In genomic region chr3:37979871-37980270, GRCm38 (mm10) we compare ENCODE assay signal across 9 mouse cellular contexts.
DNase-seq lines count a peak whose midpoint lies in the region; ATAC-seq and TF ChIP-seq lines count a peak whose summit lies in the region.
"Had no signal": no experiment of that assay in that cellular context is flagged by ENCODE, and none has a peak within 500 bp of the region (broad histone marks: within the 10 kb centered on the region; RNA-seq: fewer than 3 reads in every experiment).

No protein-coding gene starts in this region.

- no peaks in the 10 kb centered on the region for H3K36me3 ChIP-seq in hindbrain, postnatal 0 days (ENCODE audit: insufficient read depth, low read length)
- no peaks in the 10 kb centered on the region for H3K36me3 ChIP-seq in hindbrain, embryonic 12.5 days
- H3K36me3 ChIP-seq in spleen, adult 2 months (ENCODE audit: control insufficient read depth, insufficient read depth, low read length): no peaks in the 10 kb centered on the region
- no peaks in the 10 kb centered on the region for H3K36me3 ChIP-seq in neural tube, embryonic 15.5 days
- H3K36me3 ChIP-seq: liver, embryonic 15.5 days had no signal

- H3K4me1 ChIP-seq in hindbrain, postnatal 0 days (ENCODE audit: insufficient read depth, low read length): no peaks in the 10 kb centered on the region
- peaks cover 4% of the 10 kb centered on the region for H3K4me1 ChIP-seq in hindbrain, embryonic 12.5 days
- peaks cover 7% of the 10 kb centered on the region; the same call in 1 of the 2 replicates for H3K4me1 ChIP-seq in spleen, adult 2 months (ENCODE audit: control insufficient read depth, insufficient read depth, insufficient read length)
- H3K4me1 ChIP-seq in cortical plate, adult 2 months (ENCODE audit: control insufficient read depth, insufficient read depth, low read length): no peaks in the 10 kb centered on the region
- peaks cover 15% of the 10 kb centered on the region; the same call in 1 of the 2 replicates for H3K4me1 ChIP-seq in neural tube, embryonic 15.5 days

- peak; percentile 29; the same call in 1 of the 2 replicates for TF ChIP-seq CTCF in hindbrain, postnatal 0 days (IDR thresholded peaks at IDR 0.05; ENCODE audit: low read depth)
- TF ChIP-seq CTCF in spleen, adult 2 months (IDR thresholded peaks at IDR 0.05; ENCODE audit: extremely low read depth, insufficient read depth, insufficient read length, insufficient replicate concordance): peak; percentile 13; the same call in 1 of the 2 replicates
- TF ChIP-seq CTCF in cortical plate, adult 2 months (IDR thresholded peaks at IDR 0.05; ENCODE audit: extremely low read depth, insufficient read depth, low read length): peak; percentile 26; the same call in 1 of the 2 replicates

- H3K4me2 ChIP-seq in hindbrain, postnatal 0 days (ENCODE audit: low read depth, low read length): no peak overlapping the region
- no peak overlapping the region for H3K4me2 ChIP-seq in hindbrain, embryonic 12.5 days (replicated peaks)
- H3K4me2 ChIP-seq in neural tube, embryonic 15.5 days: no peak overlapping the region
- H3K4me2 ChIP-seq: liver, embryonic 15.5 days had no signal

- 60% methylated on average over 5 of the region's 5 CpGs for WGBS in hindbrain, postnatal 0 days
- 57% methylated on average over 5 of the region's 5 CpGs for WGBS in hindbrain, embryonic 12.5 days
- 64% methylated on average over 5 of the region's 5 CpGs for WGBS in spleen, adult 2 months
- WGBS in neural tube, embryonic 15.5 days: 60% methylated on average over 5 of the region's 5 CpGs

- H3K4me3 ChIP-seq in hindbrain, postnatal 0 days (ENCODE audit: low read length): no peak overlapping the region
- no peak overlapping the region for H3K4me3 ChIP-seq in hindbrain, embryonic 12.5 days
- no peak overlapping the region for H3K4me3 ChIP-seq in spleen, adult 2 months (ENCODE audit: extremely low read depth, insufficient read depth, insufficient read length)
- H3K4me3 ChIP-seq in cortical plate, adult 2 months (ENCODE audit: insufficient read depth, low read length): no peak overlapping the region
- no peak overlapping the region for H3K4me3 ChIP-seq in neural tube, embryonic 15.5 days (replicated peaks)
- H3K4me3 ChIP-seq: liver, embryonic 15.5 days had no signal

- no peak for DNase-seq in hindbrain, postnatal 0 days (ENCODE audit: low spot score)
- peak; percentile 9 to 14 for DNase-seq in spleen, adult 2 months (ENCODE audit: low read depth in 1 of 2, low spot score in 2 of 2)
- no peak for DNase-seq in spleen, adult 12 weeks (ENCODE audit: low spot score)
- peak; percentile 63 for DNase-seq in thymus, postnatal 25 days
- DNase-seq in urinary bladder, postnatal 14 days (ENCODE audit: low spot score): no peak

- no peaks in the 10 kb centered on the region for H3K9me3 ChIP-seq in hindbrain, postnatal 0 days (ENCODE audit: low read length)
- H3K9me3 ChIP-seq in hindbrain, embryonic 12.5 days (replicated peaks): no peaks in the 10 kb centered on the region
- no peaks in the 10 kb centered on the region for H3K9me3 ChIP-seq in neural tube, embryonic 15.5 days (replicated peaks)
- H3K9me3 ChIP-seq: liver, embryonic 15.5 days had no signal

- no peak for ATAC-seq in hindbrain, postnatal 0 days
- no peak for ATAC-seq in hindbrain, embryonic 12.5 days (ENCODE audit: low FRiP score)
- ATAC-seq in neural tube, embryonic 15.5 days (ENCODE audit: low FRiP score): no peak

- H3K27ac ChIP-seq in hindbrain, postnatal 0 days: no peak overlapping the region
- no peak overlapping the region for H3K27ac ChIP-seq in hindbrain, embryonic 12.5 days
- no peak overlapping the region for H3K27ac ChIP-seq in spleen, adult 2 months (ENCODE audit: insufficient read depth, low read length)
- H3K27ac ChIP-seq in cortical plate, adult 2 months (ENCODE audit: insufficient read depth, low read length): no peak overlapping the region
- H3K27ac ChIP-seq in neural tube, embryonic 15.5 days (replicated peaks): no peak overlapping the region
- H3K27ac ChIP-seq: liver, embryonic 15.5 days had no signal

- no peak for TF ChIP-seq POLR2A in spleen, adult 2 months (IDR thresholded peaks at IDR 0.05; ENCODE audit: low read depth, low read length)
- TF ChIP-seq POLR2A in cortical plate, adult 2 months (IDR thresholded peaks at IDR 0.05; ENCODE audit: extremely low read depth, insufficient read depth, low read length): no peak

- H3K9ac ChIP-seq in hindbrain, postnatal 0 days (replicated peaks; ENCODE audit: low read length): no peak overlapping the region
- no peak overlapping the region for H3K9ac ChIP-seq in hindbrain, embryonic 12.5 days
- no peak overlapping the region for H3K9ac ChIP-seq in neural tube, embryonic 15.5 days (replicated peaks)
- H3K9ac ChIP-seq: liver, embryonic 15.5 days had no signal

- no peaks in the 10 kb centered on the region for H3K27me3 ChIP-seq in hindbrain, postnatal 0 days (ENCODE audit: insufficient read depth, low read length)
- H3K27me3 ChIP-seq in hindbrain, embryonic 12.5 days: no peaks in the 10 kb centered on the region
- H3K27me3 ChIP-seq in spleen, adult 2 months (ENCODE audit: control insufficient read depth, insufficient read depth, low read length): no peaks in the 10 kb centered on the region
- no peaks in the 10 kb centered on the region for H3K27me3 ChIP-seq in neural tube, embryonic 15.5 days (replicated peaks)
- H3K27me3 ChIP-seq: liver, embryonic 15.5 days had no signal

Comparison
In these comparisons a context has a peak if more than half of its experiments do, and no peak if none do; other contexts are left out.
1. DNase-seq: peak in spleen, adult 2 months (2 of 2) and thymus, postnatal 25 days (single experiment); none in hindbrain, postnatal 0 days (single experiment), spleen, adult 12 weeks (single experiment) and urinary bladder, postnatal 14 days (single experiment).
2. Peak in every context shown above with its lines, with median percentiles within 50 percentile points of each other: CTCF ChIP-seq.